Mouse (Mus musculus) 3T3-L1 (cell line): ENCODE results near the gene Rasal3.
A peak's percentile ranks its signal among the peaks of the same experiment; 100 is the strongest.

Experiments used
- DNase-seq: peaks from one replicate; pipeline ENCODE4 v3.0.0-alpha.2; 2015; ENCODE audit warnings: low read depth, low spot score

Rasal3 gene

DNA sequence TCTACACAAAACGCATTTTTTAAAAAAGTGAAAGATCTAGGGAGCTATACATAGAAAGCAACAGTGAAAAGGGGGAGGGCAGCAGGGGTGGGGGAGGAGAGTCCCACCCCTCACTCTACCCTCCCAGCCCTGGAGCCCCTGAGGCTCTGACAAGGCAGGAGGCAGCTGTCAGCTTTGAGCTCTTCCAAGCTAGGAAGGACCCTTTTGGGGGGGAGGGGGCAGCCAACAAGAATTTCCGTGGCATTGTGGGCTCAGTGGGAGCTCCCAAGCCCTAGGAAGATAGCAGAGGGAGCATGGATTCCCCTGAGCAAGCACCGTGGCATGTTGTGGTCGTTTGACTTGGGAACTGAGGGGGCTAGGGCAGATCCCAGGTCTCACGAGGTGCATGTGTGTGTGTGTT, 49.2 kb downstream of the Rasal3 start:
- DNase-seq = no peak

DNA sequence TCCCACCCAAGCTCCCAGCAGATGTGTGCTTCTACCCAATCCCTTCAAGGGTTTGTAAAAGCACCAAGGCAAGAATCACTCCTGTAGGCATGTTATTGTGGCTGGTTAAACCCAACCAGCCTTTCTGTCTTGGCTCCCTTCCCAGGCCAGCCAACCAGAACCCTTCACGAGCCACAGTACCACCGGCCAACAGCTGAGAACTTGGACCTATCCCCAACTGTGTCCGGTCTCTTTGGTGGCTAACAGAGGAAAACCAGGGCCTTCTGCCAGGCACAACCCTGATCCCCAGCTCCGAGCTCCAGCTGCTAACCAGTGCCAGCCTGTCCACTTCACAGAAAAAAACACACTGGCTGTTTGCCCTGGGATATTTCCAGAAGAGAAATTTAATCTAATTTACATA, 49.7 kb downstream of the Rasal3 start:
- DNase-seq = no peak

DNA sequence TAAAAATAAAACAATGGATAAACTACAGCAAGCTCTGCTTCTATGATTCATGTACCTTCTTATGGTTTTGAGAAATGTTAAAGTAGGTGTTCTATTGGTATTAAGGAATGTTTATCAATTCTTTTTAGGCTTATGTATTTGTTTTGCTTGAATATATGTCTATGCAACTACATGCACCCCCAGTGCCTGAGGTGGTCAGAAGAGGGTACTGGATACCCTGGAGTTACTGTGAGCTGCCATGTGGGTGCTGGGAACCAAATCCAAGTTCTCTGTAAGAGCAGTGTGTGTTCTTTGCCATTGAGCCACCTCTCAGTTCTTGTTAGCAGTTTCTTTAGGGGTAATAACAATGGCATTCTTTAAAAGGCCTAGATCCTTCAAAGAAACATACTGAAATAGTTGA, 51.7 kb downstream of the Rasal3 start:
- DNase-seq = no peak

DNA sequence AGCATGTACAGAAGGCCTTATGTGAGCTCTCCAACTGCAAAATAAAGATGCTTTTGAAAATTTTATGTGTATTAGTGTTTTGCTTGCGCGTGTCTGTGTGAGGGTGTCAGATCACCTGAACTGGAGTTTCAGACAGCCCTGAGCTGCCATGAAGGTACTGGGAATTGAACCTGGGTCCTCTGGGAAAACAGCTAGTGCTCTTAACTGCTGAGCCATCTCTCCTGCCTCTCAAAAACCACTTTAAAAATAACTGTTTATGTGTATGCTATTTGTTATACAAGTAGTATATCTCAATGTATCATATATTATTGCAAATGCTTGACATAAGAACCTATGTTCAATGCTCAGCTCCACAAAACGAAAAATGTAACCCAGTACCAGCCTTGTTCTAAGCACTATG, 52.1 kb downstream of the Rasal3 start:
- no peak for DNase-seq

DNA sequence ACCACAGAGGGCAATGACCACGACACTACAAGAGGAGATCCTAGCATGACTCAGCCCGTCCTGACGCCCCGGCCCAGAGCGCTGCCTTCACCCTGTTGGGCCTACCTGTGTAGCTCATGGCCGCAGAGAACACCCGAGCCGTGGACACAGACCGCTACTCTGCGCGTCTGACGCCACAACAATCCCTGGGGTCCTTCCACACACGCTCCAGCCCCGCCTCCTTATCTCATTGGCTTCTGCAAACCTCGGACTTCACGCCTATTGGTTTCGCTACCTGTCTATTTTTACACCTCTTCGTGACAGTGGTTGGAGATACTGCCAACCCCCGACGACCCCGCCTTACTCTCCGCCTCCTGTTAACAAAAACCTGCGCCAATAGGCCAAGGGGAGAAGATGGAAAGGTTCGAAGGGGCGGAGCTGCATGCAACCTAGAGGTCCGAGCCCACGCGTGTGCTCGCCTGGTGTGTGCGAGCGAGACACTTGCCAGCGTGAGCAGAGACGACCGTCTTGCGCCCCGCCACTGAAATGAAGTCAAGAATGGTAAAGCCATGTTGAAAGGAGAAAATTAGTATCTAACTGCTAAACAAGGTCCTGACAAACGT, 52.9 kb downstream of the Rasal3 start, which contains the start of gene Akap8l:
TSS of gene Akap8l (minus strand) at position 226 of the 602 bp plus-strand sequence.
- peak; percentile 99 for DNase-seq

DNA sequence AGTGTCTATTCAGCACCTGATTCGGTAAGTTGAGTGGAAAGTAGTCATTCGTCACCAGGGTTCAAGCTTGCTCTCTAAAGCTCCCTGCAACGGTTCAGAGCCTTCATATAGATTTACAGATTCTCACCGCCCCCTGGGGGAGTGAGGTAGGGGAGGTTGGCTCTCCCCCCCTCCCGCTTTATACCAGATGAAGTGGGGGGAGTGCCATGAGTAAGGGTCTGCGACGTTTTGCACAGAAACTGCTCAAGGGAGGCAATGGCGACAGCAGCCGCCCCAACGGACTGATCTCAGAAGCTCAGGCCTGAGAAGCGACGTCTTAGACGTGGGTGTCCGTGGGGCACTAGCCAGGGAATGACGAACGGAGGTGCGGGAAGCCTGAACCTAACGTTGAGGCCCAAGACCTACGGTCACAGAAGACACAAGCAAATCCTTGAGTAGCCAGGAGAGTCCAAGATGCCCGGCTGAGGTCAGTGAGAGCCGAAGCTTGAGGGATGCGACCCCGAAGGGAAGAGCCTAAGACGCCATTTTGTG, 53.5 kb downstream of the Rasal3 start:
- peak; percentile 42 for DNase-seq

DNA sequence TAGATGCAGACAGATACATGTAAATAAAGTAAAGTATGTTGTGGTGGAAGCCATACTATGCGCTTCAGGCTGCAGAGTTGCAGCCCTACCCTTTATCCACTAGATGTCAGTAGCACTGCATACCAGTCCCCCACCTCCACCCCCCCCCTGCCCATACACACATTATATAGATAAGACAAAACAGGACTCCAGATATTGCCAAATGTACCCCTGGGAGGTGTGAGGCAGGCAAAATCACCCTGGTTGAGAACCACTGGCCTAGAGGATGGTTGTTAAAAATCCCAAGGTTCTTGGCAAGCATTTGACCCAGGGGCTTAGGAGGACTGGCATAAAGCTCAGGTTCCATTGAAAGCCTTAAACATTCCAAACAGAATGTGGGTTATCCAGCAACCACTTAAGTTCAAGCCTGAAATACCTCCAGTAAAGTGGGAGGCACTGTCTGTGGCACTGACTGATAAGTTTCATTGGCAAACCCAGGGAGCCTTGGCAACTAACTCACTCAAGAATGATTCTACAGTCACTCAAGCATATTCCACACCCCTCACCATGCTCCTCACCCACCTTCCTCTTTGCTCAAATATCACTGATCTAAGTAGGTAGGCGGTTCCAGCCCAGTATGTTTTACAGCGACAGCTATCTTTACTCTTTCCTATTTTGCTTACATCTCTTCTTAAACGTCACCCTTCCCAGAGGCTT, 54.2 kb downstream of the Rasal3 start:
- DNase-seq = peak; percentile 77

DNA sequence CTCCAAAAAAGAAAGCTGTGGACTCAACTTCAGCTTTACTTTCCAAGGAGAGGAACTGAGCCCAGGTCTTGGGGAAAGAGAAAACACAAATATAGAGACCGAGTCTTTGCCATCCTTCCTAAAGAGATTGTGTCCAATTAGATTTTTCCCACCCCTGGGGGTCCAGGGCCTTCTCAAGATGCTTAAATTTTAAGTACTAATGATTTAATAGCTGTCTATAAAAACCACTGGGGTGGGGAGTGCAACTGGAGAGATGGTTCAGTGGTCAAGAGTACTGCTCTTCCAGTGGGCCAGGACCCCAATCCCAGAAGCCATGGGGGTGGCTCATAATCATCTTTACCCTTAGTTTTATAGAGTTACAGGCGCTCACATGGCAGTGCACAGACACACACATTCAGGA, 55.0 kb downstream of the Rasal3 start:
- DNase-seq = no peak

DNA sequence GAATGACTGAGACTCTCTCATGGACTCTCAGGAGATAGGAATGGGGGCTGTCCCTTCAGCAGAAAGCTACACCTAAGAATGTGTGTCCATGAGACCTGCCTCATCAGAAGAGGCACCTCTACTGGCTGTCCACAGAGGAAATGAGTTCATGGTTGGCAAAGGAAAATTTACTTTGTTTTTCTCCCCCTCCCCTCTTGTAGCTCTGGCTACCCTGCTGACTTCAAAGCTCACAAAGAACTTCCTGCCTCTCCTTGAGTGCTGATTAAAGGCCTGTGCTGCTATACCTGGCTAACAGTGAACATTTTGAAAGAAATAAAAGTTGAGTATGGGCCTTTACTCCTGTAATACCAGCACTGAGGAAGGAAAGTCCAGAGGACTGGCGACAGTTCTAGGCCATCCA, 62.3 kb downstream of the Rasal3 start:
- DNase-seq = no peak
